Mouse (Mus musculus): Measurements from ENCODE around the gene Pkdrej.
"Not testable (repeated sequence)": the region's sequence is repeated elsewhere in the genome, so short reads cannot be mapped to it uniquely, and the experiment has no call there.

The Pkdrej gene

GRCm38 (mm10) chr15:85821203-85822010 lies at the start of gene Pkdrej:
Pkdrej (minus strand) TSS chr15:85821734.
- no peak for DNase-seq

DNA sequence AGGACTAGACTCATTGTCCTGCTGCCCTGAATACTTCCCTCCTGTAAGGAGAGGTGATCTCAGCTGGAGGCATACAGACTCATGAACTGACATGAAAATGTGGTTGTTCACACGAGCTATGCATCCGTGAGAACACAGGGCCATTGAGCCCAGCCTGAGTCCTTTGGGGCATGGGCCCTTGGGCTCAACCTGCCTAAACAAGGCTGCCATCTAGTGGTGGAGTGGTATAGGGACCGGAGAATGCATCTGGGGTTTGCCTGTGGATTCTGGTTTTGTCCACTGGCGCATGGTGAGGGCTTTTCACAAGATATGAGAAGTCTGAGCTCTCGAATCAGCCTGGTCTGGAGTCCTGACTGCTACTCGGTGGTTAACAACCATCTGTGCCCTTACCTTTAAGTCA lies 46.2 kb upstream of the Pkdrej start:
- DNase-seq: peak; percentile 30 to 56

DNA sequence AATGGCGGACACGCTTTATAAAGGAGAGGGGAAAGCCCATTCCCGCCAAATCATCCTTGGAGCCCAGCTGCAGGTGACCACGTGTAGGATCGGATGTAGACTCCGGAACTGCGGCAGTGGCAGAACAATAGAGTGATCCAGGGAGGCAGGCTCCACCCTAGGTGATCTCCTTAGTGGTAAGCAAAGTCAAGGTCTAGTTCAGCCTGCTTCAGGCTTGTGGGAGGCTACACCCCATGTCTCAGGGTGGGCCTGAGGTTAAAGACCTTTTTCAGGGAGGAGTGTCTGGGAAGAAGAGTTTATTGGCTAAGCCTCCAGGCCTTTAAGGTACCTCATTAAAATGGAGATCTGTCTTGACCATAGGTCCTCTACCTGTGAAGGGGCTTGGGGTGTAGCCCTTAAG lies 44.4 kb upstream of the Pkdrej start:
- not testable (repeated sequence) for DNase-seq

GRCm38 (mm10) chr15:85859490-85860031 lies 38.0 kb upstream of the Pkdrej start, which contains the start of gene Gtse1:
Gtse1 (plus strand) TSS chr15:85859745.
- peak; percentile 80 for DNase-seq

- DNase-seq: no peak
These were observed 37.5 kb upstream of the Pkdrej start for GRCm38 (mm10) chr15:85858980-85859489.

DNA sequence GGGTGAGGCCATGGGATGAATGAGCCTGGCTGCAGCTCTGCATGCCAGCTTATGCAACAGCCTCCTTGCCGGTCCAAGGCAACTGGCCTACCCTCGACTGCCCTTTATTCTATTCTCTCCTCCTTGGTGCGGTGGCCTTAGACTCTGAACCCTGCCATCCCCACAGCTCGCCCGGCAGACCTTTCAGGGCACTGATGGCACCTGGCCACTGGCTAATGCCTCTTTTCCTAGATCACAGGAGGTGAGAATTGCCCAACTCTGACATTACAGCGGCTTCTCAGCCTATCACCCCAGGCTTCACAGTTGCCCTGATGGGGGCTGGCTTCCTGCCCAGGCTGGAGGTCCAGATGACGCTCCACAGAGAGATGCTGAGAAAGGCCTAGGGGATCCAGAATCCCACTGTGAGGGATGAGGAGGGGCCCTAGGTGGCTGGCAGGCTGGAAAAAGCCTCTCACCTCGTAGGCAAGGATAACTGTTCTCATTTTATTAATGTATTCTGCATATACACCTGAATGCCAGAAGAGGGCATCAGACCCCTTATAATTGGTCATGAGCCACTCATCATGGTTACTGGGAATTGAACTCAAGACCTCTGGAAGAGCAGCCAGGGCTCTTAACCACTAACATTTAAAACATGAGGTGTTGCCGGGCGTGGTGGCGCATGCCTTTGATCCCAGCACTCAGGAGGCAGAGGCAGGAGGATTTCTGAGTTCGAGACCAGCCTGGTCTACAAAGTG lies 30.3 kb upstream of the Pkdrej start:
- DNase-seq: no peak

DNA sequence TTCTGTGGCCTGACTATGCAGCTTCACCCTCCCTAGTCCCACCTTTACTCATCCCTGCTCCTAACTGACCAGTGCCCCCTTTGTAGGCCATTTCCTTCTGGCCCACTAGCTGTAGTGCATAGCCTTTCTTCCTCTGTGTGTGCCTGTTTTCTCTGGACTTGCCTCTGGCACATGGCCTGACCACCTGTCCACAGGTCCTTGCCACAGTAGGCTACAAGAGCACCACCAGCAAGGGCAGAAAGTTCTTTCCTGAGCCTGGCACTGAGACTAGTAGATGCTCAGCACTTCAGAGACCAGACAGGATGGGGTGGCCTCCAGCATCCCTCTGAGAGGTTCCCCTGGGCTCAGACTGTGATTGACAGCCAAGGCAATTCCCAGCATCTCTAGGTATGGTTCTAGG lies 23.5 kb upstream of the Pkdrej start:
- DNase-seq: no peak

DNA sequence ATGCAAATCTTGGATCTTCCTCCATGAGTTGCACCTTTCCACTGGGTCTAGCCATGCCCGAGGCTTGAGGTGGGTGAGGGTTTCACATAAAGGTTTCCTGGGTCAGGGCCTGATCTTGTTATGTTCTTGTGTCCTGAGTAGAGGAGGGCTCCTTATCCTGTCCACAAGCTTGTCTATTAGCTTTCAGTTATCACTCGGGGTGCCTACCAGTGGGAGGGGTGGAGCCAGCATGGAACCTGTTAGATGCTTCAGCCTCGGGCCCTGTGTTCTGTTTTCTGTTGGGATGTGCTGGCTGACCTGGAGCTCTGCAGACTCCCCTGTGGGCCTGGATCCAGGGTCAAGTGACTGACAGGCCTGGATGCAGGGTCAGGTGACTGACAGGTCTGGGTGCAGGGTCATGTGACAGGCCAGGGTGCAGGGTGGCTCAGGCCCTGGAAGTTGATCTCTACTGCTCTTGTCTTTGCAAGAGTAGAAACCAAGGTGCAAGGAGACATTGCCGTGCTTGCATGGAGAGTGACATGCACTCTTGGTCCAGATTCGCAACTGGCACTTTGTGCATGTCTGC lies 20.3 kb upstream of the Pkdrej start:
- DNase-seq: no peak

DNA sequence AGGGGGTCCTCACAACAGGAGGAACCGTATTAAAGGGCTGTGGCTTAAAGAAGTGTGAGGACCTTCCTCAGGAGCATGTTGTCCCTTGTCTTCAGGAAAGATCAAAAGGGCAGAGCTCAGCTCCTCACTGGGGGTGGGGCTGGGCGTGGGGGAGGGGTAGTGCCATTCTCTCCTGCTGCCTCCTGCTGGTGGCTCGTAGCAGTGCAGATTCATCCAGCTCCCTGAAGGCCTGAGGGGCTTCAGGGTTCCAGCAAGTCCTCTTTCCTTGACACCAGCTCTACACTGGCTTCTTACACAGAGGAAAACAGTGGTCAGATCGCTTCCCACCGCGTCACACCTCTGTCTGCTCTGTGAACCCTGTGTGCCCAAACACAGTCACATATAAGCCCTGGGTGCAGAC lies 19.4 kb upstream of the Pkdrej start:
- DNase-seq: peak in 1 of 2 experiments; percentile 18

DNA sequence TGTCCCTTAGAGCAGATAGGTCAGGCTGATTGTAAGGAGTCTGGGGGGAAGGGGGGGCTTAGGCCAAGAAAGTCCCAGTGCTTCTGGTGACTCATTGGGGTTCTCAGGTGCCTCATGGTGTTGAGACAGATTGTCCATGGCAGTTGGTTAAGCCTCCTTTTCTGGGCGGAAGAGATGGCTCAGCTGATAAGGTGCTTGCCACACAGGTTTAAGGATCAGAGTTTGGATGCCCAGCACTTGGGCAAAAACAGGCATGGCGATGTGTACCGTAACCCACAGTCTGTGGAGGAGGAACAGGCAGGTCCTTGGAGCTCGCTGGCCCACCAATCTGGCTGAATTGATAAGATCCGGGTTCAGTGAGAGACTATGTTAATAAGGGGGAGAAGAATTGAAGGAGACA lies 15.4 kb upstream of the Pkdrej start:
- DNase-seq: no peak

- DNase-seq: no peak
These were observed 13.8 kb upstream of the Pkdrej start for GRCm38 (mm10) chr15:85835335-85835734.

- DNase-seq: no peak
These were observed 11.1 kb upstream of the Pkdrej start for GRCm38 (mm10) chr15:85832599-85832998.

GRCm38 (mm10) chr15:85831954-85832590 lies 10.5 kb upstream of the Pkdrej start, which contains the start of gene Ttc38:
Ttc38 (plus strand) TSS chr15:85832306.
- DNase-seq: peak; percentile 83 to 85

DNA sequence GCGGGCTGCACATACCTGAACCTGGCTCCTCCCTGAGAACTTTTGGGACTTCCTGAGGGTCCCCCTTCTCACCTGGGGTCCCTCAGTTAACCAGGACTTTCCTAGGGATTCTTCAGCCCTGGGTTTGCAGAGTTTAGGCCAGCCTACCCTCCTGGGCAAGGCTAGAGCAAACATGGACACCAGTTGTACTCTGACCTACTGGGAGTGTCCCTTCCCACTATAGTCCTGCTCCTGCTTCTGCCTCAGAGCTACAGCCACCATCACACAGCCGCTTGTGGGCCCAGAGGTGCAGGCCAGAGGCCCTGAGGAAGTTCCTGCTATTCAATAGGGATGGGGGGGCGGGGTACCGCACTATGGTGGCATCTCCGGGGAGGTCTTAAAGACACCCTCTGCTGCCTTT lies 7.9 kb upstream of the Pkdrej start:
- DNase-seq: no peak

- no peak for DNase-seq
These were observed 6.5 kb upstream of the Pkdrej start for GRCm38 (mm10) chr15:85828071-85828470.

- no peak for DNase-seq
These were observed 5.1 kb upstream of the Pkdrej start for GRCm38 (mm10) chr15:85826676-85827075.

DNA sequence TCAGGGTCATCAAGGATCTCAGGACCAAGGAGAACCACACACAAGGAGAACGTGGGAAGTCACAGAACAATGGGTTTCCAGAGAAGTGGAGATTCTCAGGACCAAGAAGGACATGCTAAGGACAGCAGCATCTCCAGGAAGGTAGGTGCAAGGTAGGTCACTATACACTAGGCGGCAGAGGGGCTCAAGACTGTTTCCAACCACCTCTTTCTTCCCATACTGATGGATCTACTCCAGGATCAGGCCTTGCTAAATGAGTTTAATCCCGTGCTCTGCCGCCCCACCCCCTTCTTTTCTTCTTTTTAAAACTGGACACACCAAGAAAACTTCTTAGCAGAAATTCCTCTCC lies 451 bp upstream of the Pkdrej start:
- no peak for DNase-seq

DNA sequence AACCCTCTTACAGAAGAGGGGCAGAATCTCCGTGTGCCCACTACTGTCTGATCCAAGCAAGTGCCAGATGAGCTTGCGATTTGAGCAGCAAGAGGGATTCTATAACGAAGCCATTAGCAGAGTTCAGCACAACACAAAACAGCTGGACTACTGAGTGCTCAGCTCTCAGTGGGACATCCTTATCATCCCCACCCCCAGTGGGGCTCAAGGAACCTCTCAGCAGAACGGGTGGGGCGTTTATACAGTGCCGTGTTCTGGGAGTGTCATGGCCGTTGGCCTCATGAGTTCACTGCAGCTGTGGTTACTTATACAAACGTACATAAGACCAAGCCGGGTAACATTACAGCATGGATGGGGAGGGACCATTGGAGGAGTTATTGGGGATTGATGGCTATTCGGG lies 8.1 kb downstream of the Pkdrej start:
- DNase-seq: no peak

DNA sequence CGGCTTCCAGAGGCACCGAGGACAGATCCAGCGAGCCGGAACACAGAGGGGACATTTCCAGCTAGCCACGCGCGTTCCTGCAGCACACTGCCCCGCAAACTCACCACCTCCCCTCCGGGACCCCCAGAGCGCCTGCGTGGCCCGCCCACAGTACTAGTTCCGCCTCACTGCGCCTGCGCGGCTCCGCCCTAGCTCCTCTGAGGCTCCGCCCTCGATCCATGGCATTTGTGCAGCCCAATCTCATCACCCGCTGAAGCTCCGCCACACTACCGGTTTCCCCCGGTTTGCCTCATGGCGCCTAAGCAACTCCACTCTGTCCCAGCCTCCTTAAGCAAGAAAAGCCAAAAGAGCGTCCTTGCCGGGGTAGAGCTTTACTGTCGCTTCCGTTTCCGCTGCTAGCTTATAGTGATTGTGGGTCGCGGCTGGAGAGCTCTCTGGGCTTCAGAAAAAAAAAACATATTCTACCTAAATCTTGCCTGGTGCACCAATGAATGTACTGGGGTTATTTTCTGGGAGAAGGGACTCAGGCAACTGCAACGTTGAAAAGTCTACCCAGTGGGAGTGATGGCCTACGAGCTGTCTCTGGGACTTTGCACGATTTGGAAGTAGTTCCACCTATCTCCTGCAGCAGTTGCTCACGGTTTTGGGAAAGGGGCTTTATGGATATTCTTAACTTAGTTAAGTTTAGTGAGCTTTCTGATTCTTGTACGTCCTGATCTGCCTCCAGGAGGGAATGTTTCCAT lies 9.8 kb downstream of the Pkdrej start, which contains the start of gene Cdpf1:
Gene Cdpf1 (minus strand): TSS at position 163 of the 743 bp plus-strand sequence.
- DNase-seq: peak; percentile 98 to 99

GRCm38 (mm10) chr15:85810806-85811521 lies 10.6 kb downstream of the Pkdrej start:
- DNase-seq: no peak

DNA sequence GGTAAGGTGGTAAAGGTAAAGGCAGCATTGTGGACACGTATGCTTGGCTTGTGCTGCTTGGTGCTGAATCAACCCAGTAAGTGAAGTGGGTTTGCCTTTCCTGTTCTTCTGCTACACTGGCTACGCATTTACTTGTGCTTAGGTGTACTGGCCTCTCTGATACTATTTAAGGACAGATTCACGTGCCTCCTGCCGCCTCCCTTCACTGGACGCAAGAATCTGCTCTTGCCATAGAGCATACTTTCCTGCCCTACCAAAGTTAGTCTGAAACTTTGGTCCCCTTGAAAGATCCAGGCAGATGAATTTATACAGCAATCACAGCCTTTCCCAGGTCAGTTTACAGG lies 11.1 kb downstream of the Pkdrej start:
- DNase-seq: no peak

Data from spleen, adult 18-20 months (tissue).